Mouse (Mus musculus) limb, embryonic 12.5 days (tissue): ENCODE results near the gene Angel2. TPM values are rescaled to one million over a fixed set of nuclear protein-coding genes. Genes with fewer than 3 reads are reported as not detected.

Experiments
- ATAC-seq: fragments of 200-750 bp; cut with Nextera tagmentation; 2 replicates; pipeline ENCODE4 v1.8.0; 2017; ENCODE audit warnings: low read depth, moderate TSS enrichment; ENCODE audit not compliant: insufficient number of reproducible peaks, insufficient read depth, low FRiP score, low TSS enrichment
- H3K27ac ChIP-seq: fragments of 300-500 bp; sonication (generic); 2 replicates; pipeline ENCODE4 v1.5.1; 2016; ENCODE audit warnings: mild to moderate bottlenecking, moderate library complexity
- H3K27me3 ChIP-seq: fragments of 300-500 bp; sonication (generic); 2 replicates; pipeline ENCODE4 v1.6.1; 2016; ENCODE audit warnings: mild to moderate bottlenecking, moderate library complexity
- H3K36me3 ChIP-seq: fragments of 300-500 bp; sonication (generic); 2 replicates; pipeline ENCODE4 v1.6.1; 2016; ENCODE audit warnings: mild to moderate bottlenecking, moderate library complexity
- H3K4me1 ChIP-seq: fragments of 300-500 bp; sonication (generic); replicated peaks from 2 replicates; pipeline ENCODE4 v1.6.1; 2016
- H3K4me2 ChIP-seq: fragments of 300-500 bp; sonication (generic); 2 replicates; pipeline ENCODE4 v1.6.1; 2016; ENCODE audit warnings: mild to moderate bottlenecking, moderate library complexity
- H3K4me3 ChIP-seq: fragments of 300-500 bp; sonication (generic); replicated peaks from 2 replicates; pipeline ENCODE4 v1.5.1; 2016; ENCODE audit warnings: mild to moderate bottlenecking
- H3K9ac ChIP-seq: fragments of 300-500 bp; sonication (generic); replicated peaks from 2 replicates; pipeline ENCODE4 v1.6.1; 2016; ENCODE audit warnings: mild to moderate bottlenecking, moderate library complexity
- H3K9me3 ChIP-seq: fragments of 300-500 bp; sonication (generic); 2 replicates; pipeline ENCODE4 v1.6.1; 2016; ENCODE audit warnings: mild to moderate bottlenecking, moderate library complexity
- WGBS: fragments of 180-500 bp; shearing (Covaris S2); methylation state at CpG from one replicate; pipeline ENCODE4 v1.1.7; 2016; 5-methylcytosine and 5-hydroxymethylcytosine counted together
- polyA plus RNA-seq: library from polyadenylated mRNA; unstranded; fragments of >200 nt; fragmentation: Nextera tagmentation; extraction: Ambion mirVana; gene quantifications from 2 replicates; pipeline ENCODE4 v1.2.1, GENCODE M21; 2016

The Angel2 gene
- polyA plus RNA-seq, 1 experiment from 2014 or later = 61.7 TPM

DNA sequence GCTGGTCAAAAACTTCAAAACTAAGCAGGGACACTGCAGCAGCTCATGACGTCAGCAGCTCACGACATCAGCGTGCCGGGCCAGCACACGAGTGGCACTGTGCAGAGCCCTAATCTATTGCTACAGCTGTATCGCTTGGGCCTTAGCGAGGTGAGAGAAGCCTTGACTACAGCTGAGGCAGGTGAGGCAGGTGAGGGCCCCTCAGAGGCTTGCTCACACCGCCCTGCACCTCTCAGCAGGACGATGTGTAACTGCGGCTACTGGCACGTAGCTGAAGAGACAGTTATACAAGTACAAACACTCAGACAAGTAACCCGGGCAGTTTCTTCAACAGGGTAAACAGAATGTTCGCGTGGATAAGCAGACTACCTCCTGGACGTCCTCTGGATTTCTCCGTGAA lies 20.2 kb upstream of the Angel2 start:
- Histone ChIP-seq H3K4me1 (0 out of 2 replicates have a peak, but pooled peaks cover 7% of the 10 kb centered on the region), H3K36me3 (peaks cover 28% of the 10 kb centered on the region), H3K27ac (no peak overlapping the region), H3K9me3 (no peaks in the 10 kb centered on the region), H3K4me2 (no peak overlapping the region), H3K9ac (no peak overlapping the region), H3K27me3 (no peaks in the 10 kb centered on the region), H3K4me3 (no peak overlapping the region)
- no peak for ATAC-seq
- WGBS = 91% methylated on average over 16 of the region's 16 CpGs

DNA sequence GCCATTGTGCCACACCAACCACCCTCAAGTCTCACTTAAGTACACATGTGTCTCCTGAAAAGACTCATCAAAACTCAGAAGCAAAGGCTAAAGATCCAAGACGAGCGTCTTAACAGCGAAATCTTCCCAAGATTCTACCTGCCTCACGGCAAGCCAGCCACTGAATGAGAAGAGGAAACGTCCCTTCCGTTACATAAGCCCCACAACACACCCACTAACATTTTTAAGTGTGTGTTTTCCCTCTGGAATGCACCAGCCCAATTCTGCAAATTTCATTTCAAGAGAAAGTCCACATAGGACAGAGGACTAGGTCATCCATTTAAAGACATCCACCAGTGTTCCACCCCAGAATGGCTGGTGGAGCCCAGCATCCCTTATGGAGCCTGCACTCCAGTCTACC lies 14.1 kb upstream of the Angel2 start:
- no peaks in the 10 kb centered on the region for H3K27me3 ChIP-seq
- no peaks in the 10 kb centered on the region for H3K36me3 ChIP-seq
- H3K9ac ChIP-seq = peak overlapping the region; percentile 80; the same call in 1 of the 2 replicates
- H3K4me1 ChIP-seq = peaks cover 20% of the 10 kb centered on the region
- H3K4me2 ChIP-seq = peak overlapping the region; percentile 83
- peak overlapping the region; percentile 83 for H3K4me3 ChIP-seq
- no peak overlapping the region for H3K27ac ChIP-seq
- no peaks in the 10 kb centered on the region for H3K9me3 ChIP-seq
- ATAC-seq = no peak
- WGBS = 81% methylated on average over 6 of the region's 6 CpGs

DNA sequence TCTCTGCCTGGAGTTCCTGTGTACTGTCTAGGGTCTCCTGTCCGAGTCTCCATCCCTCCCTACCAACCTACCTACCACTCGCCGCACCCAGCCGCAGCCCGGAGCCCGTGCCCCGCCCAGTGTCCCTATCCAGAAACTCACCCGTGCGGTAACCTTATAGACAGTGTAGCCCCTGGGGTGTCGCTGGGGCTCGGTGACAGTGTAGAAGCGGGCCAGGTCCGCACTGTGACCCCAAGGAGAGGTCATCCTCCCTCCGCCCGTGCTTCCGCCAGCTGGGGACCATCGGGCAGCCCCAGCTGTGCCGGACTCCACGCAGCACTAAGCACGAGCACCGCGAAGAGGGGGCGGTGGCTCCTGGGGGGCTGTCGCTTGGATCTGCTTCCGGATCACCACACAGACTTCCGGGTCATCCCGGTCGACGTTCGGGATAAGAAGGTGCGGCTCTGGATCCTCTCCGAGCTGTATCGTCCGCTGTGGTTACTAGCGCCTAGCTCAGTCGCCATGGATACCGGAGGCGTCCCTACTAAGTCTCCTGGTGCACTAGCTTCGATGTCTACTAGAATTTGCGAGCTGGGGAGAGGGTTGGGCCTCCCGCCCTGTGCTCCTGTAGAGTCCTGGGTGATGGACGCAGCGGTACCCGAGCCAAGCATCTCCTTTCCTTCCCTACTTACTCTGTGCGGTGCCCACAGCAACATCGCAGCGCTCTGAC lies 13.3 kb upstream of the Angel2 start, which contains the start of gene Rps6kc1:
Rps6kc1 (minus strand) TSS at position 356 of the 709 bp plus-strand sequence.
- Histone ChIP-seq H3K4me3 (peak within 1 kb of the TSS; percentile 83), H3K9ac (peak within 1 kb of the TSS; percentile 80), H3K27ac (peak within 1 kb of the TSS; percentile 41; the same call in 1 of the 2 replicates), H3K9me3 (no peaks in the 10 kb centered on the region), H3K27me3 (no peaks in the 10 kb centered on the region), H3K4me2 (peak within 1 kb of the TSS; percentile 83), H3K4me1 (peaks cover 15% of the 10 kb centered on the region), H3K36me3 (no peaks in the 10 kb centered on the region)
- WGBS = under 1% methylated on average over 47 of the region's 47 CpGs
- peak; percentile 89 for ATAC-seq

DNA sequence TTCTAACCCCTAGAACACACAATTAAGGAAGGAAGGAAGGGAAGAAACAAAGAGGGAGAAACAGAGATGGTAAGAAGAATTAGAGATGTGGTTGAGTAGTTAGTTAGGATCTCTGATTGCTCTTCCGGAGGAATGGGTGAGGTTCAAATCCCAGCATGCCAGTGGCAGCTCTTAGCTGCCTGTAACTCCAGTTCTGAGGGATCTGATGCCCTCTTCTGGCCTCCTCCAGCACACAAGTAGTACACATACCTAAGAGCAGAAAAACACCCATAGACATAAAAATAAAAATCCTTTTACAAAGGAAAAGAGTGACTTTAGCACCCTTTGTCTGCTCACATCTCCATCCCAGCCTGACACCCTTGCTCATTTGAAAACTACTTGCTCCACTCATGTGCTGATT lies 12.3 kb upstream of the Angel2 start:
- Histone ChIP-seq H3K27ac (no peak overlapping the region), H3K4me2 (no peak overlapping the region), H3K9me3 (no peaks in the 10 kb centered on the region), H3K36me3 (no peaks in the 10 kb centered on the region), H3K27me3 (no peaks in the 10 kb centered on the region), H3K4me3 (no peak overlapping the region), H3K9ac (no peak overlapping the region), H3K4me1 (peaks cover 15% of the 10 kb centered on the region)
- no peak for ATAC-seq
- WGBS = 30% methylated on average over 1 of the region's 1 CpGs

DNA sequence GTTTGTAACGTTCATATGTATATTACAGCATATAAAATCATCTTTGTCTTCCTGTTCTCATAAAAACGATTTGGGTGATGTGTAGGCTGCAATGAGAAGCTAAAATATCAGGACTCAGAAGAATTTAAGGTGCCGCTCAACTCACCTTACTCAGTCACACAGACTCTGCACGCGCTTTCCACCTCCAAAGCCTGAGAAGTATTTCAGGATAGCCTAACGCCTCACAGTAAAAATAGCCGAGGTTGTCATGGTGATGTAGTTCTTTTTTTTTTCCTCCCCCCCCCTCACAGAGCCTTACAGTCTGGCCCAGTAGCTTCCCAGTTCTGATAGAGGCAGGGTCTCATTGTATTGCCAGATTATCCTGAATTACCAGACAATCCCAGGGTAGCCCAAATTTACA lies 6.0 kb upstream of the Angel2 start:
- H3K36me3 ChIP-seq = no peaks in the 10 kb centered on the region
- H3K4me3 ChIP-seq = no peak overlapping the region
- H3K9me3 ChIP-seq = no peaks in the 10 kb centered on the region
- no peak overlapping the region for H3K27ac ChIP-seq
- H3K9ac ChIP-seq = no peak overlapping the region
- 68% methylated on average over 7 of the region's 7 CpGs for WGBS
- H3K4me1 ChIP-seq = no peaks in the 10 kb centered on the region
- no peak for ATAC-seq
- no peaks in the 10 kb centered on the region for H3K27me3 ChIP-seq
- H3K4me2 ChIP-seq = no peak overlapping the region

DNA sequence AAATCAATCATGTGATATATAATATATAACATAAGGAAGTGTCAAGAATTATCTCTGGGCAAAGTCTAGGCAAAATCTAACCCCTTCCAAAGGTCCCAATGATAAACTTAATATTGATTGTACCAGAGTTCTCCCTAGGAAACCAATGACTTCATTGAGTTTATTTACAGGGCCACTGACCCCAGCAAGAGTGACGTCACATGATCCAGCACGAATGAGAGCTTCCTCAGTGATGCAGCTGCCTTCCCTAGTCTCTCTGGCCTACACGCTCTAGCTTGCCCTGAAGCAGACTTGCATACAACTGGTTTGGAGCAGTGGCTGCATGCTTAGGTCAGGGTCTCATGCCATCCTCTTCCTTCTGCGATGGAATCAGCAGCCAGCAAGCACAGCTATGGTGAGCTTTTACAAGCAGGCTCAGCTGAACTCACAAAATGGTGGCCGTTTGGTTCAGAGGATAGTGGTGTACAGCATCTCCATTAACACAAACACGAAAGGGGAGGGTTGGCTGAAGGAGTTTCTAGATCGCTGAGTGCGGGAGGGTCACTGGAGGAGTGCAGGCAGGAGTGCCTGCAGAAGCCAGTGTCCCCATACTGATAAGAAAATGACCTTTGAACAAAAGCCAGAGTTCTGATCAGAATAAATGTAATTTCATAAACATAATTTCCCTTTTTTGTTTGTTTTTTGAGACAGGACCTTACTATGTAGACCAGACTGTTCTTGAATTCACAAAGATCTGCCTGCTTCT lies 5.0 kb upstream of the Angel2 start:
- H3K27me3 ChIP-seq = no peaks in the 10 kb centered on the region
- WGBS = 73% methylated on average over 8 of the region's 8 CpGs
- no peaks in the 10 kb centered on the region for H3K36me3 ChIP-seq
- H3K27ac ChIP-seq = no peak overlapping the region
- ATAC-seq = no peak
- no peaks in the 10 kb centered on the region for H3K9me3 ChIP-seq
- no peak overlapping the region for H3K4me3 ChIP-seq
- H3K4me2 ChIP-seq = no peak overlapping the region
- no peak overlapping the region for H3K9ac ChIP-seq
- H3K4me1 ChIP-seq = no peaks in the 10 kb centered on the region

DNA sequence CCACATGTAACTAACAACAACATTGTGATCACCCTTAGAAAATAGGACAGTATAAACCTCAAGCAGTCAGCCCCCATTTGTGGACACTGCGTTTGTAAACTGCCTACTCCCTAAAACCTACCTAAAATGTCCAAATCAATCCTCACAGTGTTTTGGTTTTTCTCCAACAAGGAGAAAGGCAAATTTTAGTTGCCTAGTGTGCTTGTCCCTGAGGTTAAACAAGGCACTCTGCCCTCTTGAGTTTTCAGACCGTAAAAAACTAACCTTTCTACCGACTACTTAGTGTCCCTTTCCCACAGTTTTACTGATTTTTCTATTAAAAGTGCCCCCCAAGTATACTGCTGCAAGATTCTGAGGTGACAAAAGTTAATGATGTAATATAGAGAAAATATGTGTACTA lies 2.4 kb downstream of the Angel2 start:
- no peak for ATAC-seq
- no peak overlapping the region; the same call in 1 of the 2 replicates for H3K4me3 ChIP-seq
- 88% methylated on average over 3 of the region's 3 CpGs for whole genome bisulfite sequencing

DNA sequence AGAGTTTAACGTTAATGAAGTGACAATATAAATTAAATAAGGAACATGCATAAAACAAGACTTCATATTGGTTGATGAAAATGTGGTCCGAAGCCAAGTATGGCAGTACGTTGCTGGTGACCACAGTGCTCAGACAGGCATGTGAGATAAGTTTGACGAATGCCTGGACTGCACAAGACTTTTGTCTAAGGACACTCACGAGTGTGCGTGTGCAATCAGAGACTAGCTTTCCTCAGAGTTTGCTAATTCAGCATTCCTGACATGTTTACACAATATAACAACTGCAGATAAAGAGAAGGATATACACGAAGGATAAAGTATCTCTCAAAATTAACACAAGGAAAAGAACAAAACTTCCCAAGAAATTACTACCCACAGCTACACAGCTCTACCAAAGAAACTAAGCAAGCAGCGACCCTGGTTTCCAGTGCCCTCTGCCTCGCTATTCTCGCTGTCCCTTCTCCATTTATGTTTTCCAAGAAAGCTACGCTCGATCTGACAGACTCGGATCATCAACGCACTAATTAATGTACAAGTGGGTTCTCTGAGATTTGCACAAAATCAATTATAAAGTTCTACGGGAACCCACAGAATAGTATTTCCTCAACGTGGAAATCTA lies 2.9 kb downstream of the Angel2 start:
- ATAC-seq = no peak
- Histone ChIP-seq H3K9ac (peak overlapping the region; percentile 93), H3K27me3 (no peaks in the 10 kb centered on the region), H3K36me3 (peaks cover 3% of the 10 kb centered on the region), H3K9me3 (no peaks in the 10 kb centered on the region), H3K4me3 (peak overlapping the region; percentile 72), H3K4me2 (peak overlapping the region; percentile 76), H3K27ac (peak overlapping the region; percentile 98), H3K4me1 (peaks cover 14% of the 10 kb centered on the region)
- WGBS = 23% methylated on average over 16 of the region's 16 CpGs

More for the DNA sequence above, 2.4 kb downstream of the Angel2 start:
- H3K9ac ChIP-seq = no peak overlapping the region
- H3K4me1 ChIP-seq = peaks cover 14% of the 10 kb centered on the region
- no peak overlapping the region for H3K27ac ChIP-seq
- H3K4me2 ChIP-seq = peak overlapping the region; percentile 76
- no peaks in the 10 kb centered on the region for H3K36me3 ChIP-seq
- no peaks in the 10 kb centered on the region for H3K27me3 ChIP-seq
- no peaks in the 10 kb centered on the region for H3K9me3 ChIP-seq

DNA sequence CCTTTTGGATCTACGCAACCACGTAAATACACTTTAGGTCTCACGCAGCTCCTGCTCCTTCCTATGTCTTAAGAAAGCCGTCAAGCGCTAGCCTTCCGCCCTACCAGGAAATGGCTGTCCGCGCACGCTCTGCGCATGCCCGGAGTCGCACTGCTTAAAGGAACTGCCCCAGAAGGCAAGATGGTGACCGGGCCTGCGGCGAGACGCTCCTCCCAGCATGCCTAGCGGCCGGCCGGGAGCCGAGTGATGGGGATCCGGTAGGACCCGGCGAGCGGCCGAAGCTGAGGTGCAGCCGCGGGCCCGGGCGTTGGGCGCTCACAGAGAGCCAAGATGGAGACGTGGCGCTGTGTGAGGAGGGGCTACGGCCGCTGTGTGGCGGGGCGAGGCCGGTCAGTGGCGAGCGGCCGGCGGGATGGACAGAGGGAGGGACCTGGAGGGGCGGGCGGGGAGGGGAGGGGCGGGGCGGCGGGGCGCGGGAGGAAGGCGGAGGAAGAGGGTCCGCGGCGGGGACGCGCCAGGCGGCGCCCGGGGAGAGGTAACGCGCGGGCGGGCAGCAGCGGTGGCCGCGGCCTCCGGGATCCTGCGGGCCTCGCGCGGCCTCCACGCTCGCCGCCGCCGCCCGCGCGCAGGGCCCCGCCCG lies 3.6 kb downstream of the Angel2 start:
- H3K4me3 ChIP-seq = peak overlapping the region; percentile 72
- WGBS = under 1% methylated on average over 40 of the region's 79 CpGs
- H3K9ac ChIP-seq = peak overlapping the region; percentile 93
- H3K9me3 ChIP-seq = no peaks in the 10 kb centered on the region
- peak overlapping the region; percentile 98 for H3K27ac ChIP-seq
- peaks cover 6% of the 10 kb centered on the region for H3K36me3 ChIP-seq
- H3K4me1 ChIP-seq = peaks cover 14% of the 10 kb centered on the region
- H3K27me3 ChIP-seq = no peaks in the 10 kb centered on the region
- peak overlapping the region; percentile 76 for H3K4me2 ChIP-seq
- ATAC-seq = peak; percentile 96

DNA sequence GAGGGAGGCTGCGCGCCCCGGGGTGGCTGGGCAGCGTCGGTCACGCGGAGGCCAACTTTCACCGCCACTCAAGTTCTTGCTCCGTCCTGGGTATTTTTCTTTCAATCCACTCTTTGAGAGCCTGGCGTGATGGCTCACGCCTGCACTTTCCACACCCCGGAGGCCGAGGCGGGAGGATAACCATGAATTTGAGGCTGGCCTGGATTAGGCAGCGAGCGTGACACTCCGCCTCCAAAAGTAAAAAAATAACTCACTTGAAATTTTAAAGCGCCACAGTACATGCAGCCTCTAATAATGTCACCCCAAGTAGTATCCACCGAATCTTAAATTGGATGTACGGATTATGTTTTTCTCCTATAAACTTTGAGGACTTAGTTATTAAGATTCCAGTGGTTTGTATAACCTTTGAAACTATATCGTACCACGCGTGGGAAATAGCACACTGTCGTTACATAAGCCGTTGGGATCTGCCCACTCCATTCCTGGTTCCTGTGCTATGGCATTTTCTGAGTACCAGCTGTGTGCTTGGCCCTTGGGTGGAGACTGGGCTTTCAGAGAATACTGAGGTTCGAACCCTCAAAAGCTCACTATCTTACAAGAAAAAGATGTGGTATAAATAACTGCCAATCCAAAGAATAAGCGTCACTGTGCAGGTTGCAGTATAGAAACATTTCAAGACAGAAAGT lies 4.2 kb downstream of the Angel2 start:
- Histone ChIP-seq H3K9ac (peak overlapping the region; percentile 93), H3K9me3 (no peaks in the 10 kb centered on the region), H3K36me3 (peaks cover 12% of the 10 kb centered on the region), H3K27me3 (no peaks in the 10 kb centered on the region), H3K4me3 (peak overlapping the region; percentile 72), H3K4me2 (peak overlapping the region; percentile 76), H3K27ac (peak overlapping the region; percentile 98), H3K4me1 (peaks cover 14% of the 10 kb centered on the region)
- 8% methylated on average over 27 of the region's 27 CpGs for WGBS
- peak; percentile 16; the same call in 1 of the 2 replicates for ATAC-seq
